Mouse (Mus musculus) midbrain, postnatal 0 days (tissue): ENCODE measurements around the gene Zfp639. TPM values are rescaled to one million over a fixed set of nuclear protein-coding genes. Genes with fewer than 3 reads are reported as not detected.

ENCODE experiments used
- ATAC-seq: fragments of 200-750 bp; cut with Nextera tagmentation; 2 replicates; pipeline ENCODE4 v1.8.0; 2017; ENCODE audit warnings: moderate number of reproducible peaks, mild to moderate bottlenecking, moderate TSS enrichment, moderate library complexity; ENCODE audit not compliant: low FRiP score
- DNase-seq: peaks from one replicate; pipeline ENCODE4 v3.0.0-alpha.2; 2015; ENCODE audit warnings: low spot score
- H3K27ac ChIP-seq: fragments of 300-500 bp; sonication (generic); 2 replicates; pipeline ENCODE4 v1.5.1; 2014; ENCODE audit warnings: low read depth, mild to moderate bottlenecking, low read length, mixed read lengths
- H3K27me3 ChIP-seq: fragments of 300-500 bp; sonication (generic); 2 replicates; pipeline ENCODE4 v1.6.1; 2014; ENCODE audit warnings: low read length, control low read depth, mixed read lengths; ENCODE audit not compliant: insufficient read depth
- H3K36me3 ChIP-seq: fragments of 300-500 bp; sonication (generic); 2 replicates; pipeline ENCODE4 v1.6.1; 2014; ENCODE audit warnings: low read length, control low read depth, mixed read lengths; ENCODE audit not compliant: insufficient read depth
- H3K4me1 ChIP-seq: fragments of 300-500 bp; sonication (generic); 2 replicates; pipeline ENCODE4 v1.6.1; 2014; ENCODE audit warnings: mild to moderate bottlenecking, control low read depth, antibody characterized with exemption, low read length, mixed read lengths; ENCODE audit not compliant: insufficient read depth
- H3K4me2 ChIP-seq: fragments of 300-500 bp; sonication (generic); 2 replicates; pipeline ENCODE4 v1.6.1; 2014; ENCODE audit warnings: low read depth, mild to moderate bottlenecking, low read length, mixed read lengths; ENCODE audit not compliant: poor library complexity, severe bottlenecking
- H3K4me3 ChIP-seq: fragments of 300-500 bp; sonication (generic); 2 replicates; pipeline ENCODE4 v1.5.1; 2014; ENCODE audit warnings: low read depth, mild to moderate bottlenecking, low read length, moderate library complexity
- H3K9ac ChIP-seq: fragments of 300-500 bp; sonication (generic); replicated peaks from 2 replicates; pipeline ENCODE4 v1.6.1; 2014; ENCODE audit warnings: mild to moderate bottlenecking, low read length, moderate library complexity, mixed read lengths; ENCODE audit not compliant: poor library complexity, severe bottlenecking
- H3K9me3 ChIP-seq: fragments of 300-500 bp; sonication (generic); 2 replicates; pipeline ENCODE4 v1.6.1; 2016; ENCODE audit warnings: low read length, control low read depth
- CTCF ChIP-seq: IDR thresholded peaks from 2 replicates; pipeline ENCODE4 v1.5.1; 2016; ENCODE audit warnings: antibody characterized with exemption, mild to moderate bottlenecking
- WGBS: fragments of 180-500 bp; shearing (Covaris S2); extraction: QIAGEN DNeasy Blood & Tissue Kit; methylation state at CpG from one replicate; pipeline ENCODE4 v1.1.7; 2014; 5-methylcytosine and 5-hydroxymethylcytosine counted together
- polyA plus RNA-seq: library from polyadenylated mRNA; unstranded; fragments of >200 nt; fragmentation: Nextera tagmentation; extraction: Ambion mirVana; gene quantifications from 2 replicates; pipeline ENCODE4 v1.2.1, GENCODE M21; 2015
- total RNA-seq: library from RNA; depleted of rRNA; stranded (reverse); fragments of >200 nt; gene quantifications from 2 replicates; pipeline ENCODE4 v1.2.3, GENCODE M21; 2014

Zfp639 gene
- total and polyA plus RNA-seq, 2 experiments from 2014 or later, result 40.6 to 50.2 TPM

DNA sequence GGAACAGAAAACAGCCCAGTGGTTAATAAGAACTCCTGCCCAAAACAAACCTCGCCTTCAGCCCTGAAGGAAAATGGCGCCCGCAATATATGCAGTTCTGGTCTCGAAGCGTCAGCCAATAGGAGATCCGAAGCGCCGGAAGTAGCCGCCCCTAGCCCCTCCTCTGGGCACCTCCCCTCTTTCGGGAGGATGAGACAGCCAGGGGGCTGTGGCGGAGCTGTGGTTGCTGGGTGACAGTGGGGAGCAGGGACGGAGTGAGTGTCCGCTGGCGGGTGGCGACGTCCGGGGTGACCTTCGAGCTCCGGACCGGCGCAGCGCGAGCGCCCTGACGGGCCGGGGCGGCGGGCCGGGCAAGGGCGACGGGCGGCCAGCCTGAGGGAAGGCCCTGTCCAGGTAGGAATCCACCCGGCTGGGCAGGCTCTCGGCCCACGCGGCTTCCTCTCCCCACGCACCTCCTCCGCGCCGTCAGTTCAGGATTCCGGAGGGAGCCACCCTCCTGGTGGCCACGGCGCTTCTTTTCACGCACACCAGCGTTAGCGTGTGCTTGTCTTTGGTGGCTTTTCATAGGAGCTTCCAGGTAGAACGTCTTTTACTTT, 19.3 kb downstream of the Zfp639 start, which contains the start of gene Mfn1:
TSS of gene Mfn1 (plus strand) at position 163 of the 596 bp plus-strand sequence.
- Histone ChIP-seq H3K9ac (peak within 1 kb of the TSS; percentile 77), H3K36me3 (peaks cover under 1% of the 10 kb centered on the region; the same call in 1 of the 2 replicates), H3K27me3 (no peaks in the 10 kb centered on the region), H3K4me1 (no peaks in the 10 kb centered on the region), H3K9me3 (no peaks in the 10 kb centered on the region), H3K4me3 (peak within 1 kb of the TSS; percentile 91), H3K4me2 (peak within 1 kb of the TSS; percentile 54), H3K27ac (peak within 1 kb of the TSS; percentile 77)
- peak; percentile 99 for ATAC-seq
- TF ChIP-seq CTCF, result peak; percentile 22
- peak; percentile 97 for DNase-seq
- WGBS, result 1% methylated on average over 44 of the region's 47 CpGs

DNA sequence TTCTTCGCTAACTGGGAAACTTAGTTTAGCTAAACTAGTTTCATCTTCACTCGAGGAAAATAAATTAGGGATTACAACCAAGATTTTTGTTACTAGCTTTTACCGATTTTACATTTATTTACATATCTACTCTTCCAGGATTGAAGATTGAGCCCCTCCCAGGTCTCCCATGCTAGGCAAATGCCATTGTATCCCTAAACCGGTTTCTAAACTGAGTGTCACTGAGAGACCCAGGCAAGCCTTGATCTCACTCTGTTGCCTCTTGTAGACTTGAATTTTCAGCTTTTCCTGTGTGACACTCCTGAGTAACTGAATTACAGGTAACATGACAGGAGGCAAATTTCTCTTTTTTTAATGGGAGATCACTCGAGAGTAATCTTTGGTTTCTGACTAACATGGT, 20.0 kb downstream of the Zfp639 start:
- TF ChIP-seq CTCF, result no peak
- H3K4me2 ChIP-seq, result peak overlapping the region; percentile 54
- H3K27me3 ChIP-seq, result no peaks in the 10 kb centered on the region
- H3K4me3 ChIP-seq, result peak overlapping the region; percentile 91
- H3K4me1 ChIP-seq, result no peaks in the 10 kb centered on the region
- 15% methylated on average over 5 of the region's 5 CpGs for WGBS
- H3K36me3 ChIP-seq, result peaks cover 6% of the 10 kb centered on the region; the same call in 1 of the 2 replicates
- ATAC-seq (no peak), DNase-seq (no peak)
- no peaks in the 10 kb centered on the region for H3K9me3 ChIP-seq
- H3K9ac ChIP-seq, result peak overlapping the region; percentile 77
- H3K27ac ChIP-seq, result no peak overlapping the region

DNA sequence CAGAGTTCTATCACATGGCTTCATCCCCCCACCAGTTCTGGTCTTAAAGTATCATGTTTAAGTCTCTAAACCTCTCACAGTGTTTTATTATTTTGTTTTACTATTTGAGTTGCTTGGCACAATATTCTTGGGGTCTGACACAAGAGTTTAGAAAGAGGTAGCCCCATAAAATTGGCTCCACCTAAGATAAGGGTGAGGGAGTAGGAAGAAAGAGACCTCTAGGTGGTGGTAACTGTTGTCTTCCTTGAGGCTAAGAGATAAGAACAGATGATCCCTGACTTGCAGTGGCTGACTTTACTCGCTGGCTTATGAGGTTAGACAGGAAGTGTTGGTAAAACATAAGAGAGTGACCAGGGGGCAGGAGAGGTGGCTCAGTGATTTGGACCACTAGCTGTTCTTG, 25.6 kb downstream of the Zfp639 start:
- no peak for TF ChIP-seq CTCF
- H3K27me3 ChIP-seq, result no peaks in the 10 kb centered on the region

DNA sequence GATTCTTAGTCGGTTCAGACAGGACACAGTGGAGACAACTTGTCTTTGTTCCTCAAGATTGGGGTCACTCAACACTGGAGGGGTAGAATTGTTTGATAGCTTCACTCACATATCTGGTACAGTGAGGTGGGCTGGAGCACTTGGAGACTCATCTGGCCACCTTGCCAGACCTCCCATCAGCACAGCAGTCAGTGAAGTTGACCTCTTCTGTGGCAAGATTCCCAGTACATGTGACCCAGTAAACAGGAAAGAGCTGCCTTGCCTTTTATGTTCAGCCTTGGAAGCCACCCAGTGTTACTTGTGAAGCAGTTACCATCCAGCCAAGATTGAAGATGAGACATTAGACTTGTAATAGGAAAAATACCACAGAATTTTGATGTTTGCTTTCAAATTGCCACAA, 27.5 kb downstream of the Zfp639 start:
- WGBS, result 40% methylated on average over 1 of the region's 1 CpGs
- H3K36me3 ChIP-seq, result peaks cover 20% of the 10 kb centered on the region
- TF ChIP-seq CTCF, result no peak
- DNase-seq (peak; percentile 74), ATAC-seq (peak; percentile 62; the same call in 1 of the 2 replicates)
- no peak overlapping the region for H3K9ac ChIP-seq
- no peak overlapping the region for H3K4me3 ChIP-seq
- no peaks in the 10 kb centered on the region for H3K9me3 ChIP-seq
- no peaks in the 10 kb centered on the region for H3K27me3 ChIP-seq
- H3K4me1 ChIP-seq, result no peaks in the 10 kb centered on the region
- no peak overlapping the region for H3K4me2 ChIP-seq
- H3K27ac ChIP-seq, result no peak overlapping the region

More for the DNA sequence above, 25.6 kb downstream of the Zfp639 start:
- WGBS, result 78% methylated on average over 1 of the region's 1 CpGs
- Histone ChIP-seq H3K36me3 (peaks cover 20% of the 10 kb centered on the region), H3K9ac (no peak overlapping the region), H3K4me2 (no peak overlapping the region), H3K27ac (no peak overlapping the region), H3K9me3 (no peaks in the 10 kb centered on the region), H3K4me3 (no peak overlapping the region), H3K4me1 (no peaks in the 10 kb centered on the region)
- ATAC-seq, result no peak
- DNase-seq, result no peak

DNA sequence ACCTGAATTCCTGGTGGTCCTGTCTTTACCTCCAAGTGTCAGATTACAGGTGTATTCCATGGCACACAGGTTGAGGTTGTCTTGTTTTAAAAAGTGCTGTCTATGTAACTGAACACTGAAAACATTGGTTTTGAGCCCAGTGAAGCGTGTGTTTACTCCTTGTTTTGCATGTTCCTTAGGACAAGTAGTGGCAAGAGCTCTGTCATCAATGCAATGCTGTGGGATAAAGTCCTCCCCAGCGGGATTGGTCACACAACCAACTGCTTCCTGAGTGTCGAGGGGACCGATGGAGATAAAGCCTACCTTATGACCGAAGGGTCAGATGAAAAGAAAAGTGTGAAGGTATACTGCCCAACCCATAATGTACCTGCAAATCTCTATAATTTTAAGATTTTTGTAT, 28.0 kb downstream of the Zfp639 start:
- no peak for TF ChIP-seq CTCF
- Histone ChIP-seq H3K27ac (no peak overlapping the region), H3K9ac (no peak overlapping the region), H3K27me3 (no peaks in the 10 kb centered on the region), H3K4me1 (no peaks in the 10 kb centered on the region), H3K9me3 (no peaks in the 10 kb centered on the region), H3K4me3 (no peak overlapping the region), H3K4me2 (no peak overlapping the region), H3K36me3 (peaks cover 20% of the 10 kb centered on the region)
- ATAC-seq (no peak), DNase-seq (no peak)
- 92% methylated on average over 5 of the region's 5 CpGs for WGBS

DNA sequence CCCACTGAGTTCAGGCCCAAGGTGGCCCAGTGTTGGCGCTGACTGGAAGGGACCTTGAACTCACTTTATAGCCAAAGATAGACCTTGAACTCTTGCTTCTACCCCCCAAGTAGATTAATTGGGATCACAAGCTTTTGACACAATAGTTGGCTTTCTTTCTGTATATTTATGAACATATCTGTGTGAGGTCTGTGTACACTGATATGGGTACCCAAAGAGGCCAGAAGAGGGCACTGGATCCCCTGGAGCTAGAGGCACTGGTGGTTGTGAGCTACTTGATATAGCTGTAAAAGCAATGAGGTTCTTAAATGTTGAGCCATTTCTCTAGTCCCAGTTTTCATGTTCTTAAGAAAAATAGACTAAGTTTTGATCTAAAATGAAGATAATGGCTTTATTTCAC, 43.0 kb downstream of the Zfp639 start:
- peak; percentile 58 for TF ChIP-seq CTCF

More for the DNA sequence above, 43.0 kb downstream of the Zfp639 start:
- H3K27ac ChIP-seq, result no peak overlapping the region
- no peak overlapping the region for H3K4me2 ChIP-seq
- peak; percentile 5 for DNase-seq
- no peak overlapping the region for H3K4me3 ChIP-seq
- H3K27me3 ChIP-seq, result no peaks in the 10 kb centered on the region
- H3K9me3 ChIP-seq, result no peaks in the 10 kb centered on the region
- no peak overlapping the region for H3K9ac ChIP-seq
- ATAC-seq, result no peak
- WGBS, result 100% methylated on average over 1 of the region's 1 CpGs
- H3K4me1 ChIP-seq, result no peaks in the 10 kb centered on the region
- peaks cover 28% of the 10 kb centered on the region for H3K36me3 ChIP-seq
